7 mouse cellular contexts compared by ENCODE assay signal in the genomic region with DNA sequence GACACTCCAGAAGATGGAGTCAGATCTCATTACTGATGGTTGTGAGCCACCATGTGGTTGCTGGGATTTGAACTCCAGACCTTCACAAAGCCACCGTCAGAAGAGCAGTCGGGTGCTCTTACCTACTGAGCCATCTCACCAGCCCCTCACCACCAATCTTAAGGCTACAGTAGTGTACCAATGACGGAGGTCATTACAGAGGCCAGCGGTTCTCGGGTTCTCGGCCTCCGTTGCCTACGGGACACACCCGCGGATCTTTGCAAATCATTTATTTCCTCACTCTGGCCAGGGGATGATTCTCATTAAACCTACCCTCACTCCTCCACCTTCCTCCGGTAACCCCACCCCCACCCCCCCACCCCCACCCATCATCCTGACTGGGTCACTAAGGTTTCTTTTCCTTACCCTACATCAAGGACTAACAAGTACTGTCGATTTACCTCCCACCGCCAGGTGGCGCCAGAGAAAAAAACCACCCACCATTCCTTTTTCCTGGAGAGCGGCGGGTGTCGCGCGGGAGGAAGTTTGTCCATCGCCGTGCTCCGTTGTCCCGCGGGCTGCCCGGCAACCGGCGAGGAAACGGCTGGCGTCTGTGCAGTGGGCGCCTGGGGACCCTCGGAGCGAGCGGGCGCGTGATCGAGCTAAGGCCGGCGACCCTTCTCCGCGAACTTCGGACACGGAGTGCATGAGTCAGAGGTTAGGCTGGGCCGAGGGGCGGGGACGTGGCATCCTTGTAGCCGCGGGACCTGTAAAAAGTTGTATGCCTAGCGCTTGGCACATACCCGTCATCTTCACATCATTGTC. TPM values are rescaled to one million over a fixed set of nuclear protein-coding genes. Genes with fewer than 3 reads are reported as not detected.
DNase-seq lines count a peak whose midpoint lies in the region; ATAC-seq lines count a peak whose summit lies in the region.

A gene (plus strand): TSS at position 496 of the 804 bp plus-strand sequence.

- peak within 1 kb of the TSS; percentile 71 for H3K4me2 ChIP-seq in intestine, embryonic 15.5 days (replicated peaks)

- H3K9ac ChIP-seq in intestine, embryonic 15.5 days = peak within 1 kb of the TSS; percentile 86

- H3K27ac ChIP-seq in intestine, embryonic 15.5 days = no peak within 1 kb of the TSS
- peak within 1 kb of the TSS; percentile 87 for H3K27ac ChIP-seq in midbrain, embryonic 10.5 days (replicated peaks)

- no peaks in the 10 kb centered on the region for H3K27me3 ChIP-seq in intestine, embryonic 15.5 days (replicated peaks)
- H3K27me3 ChIP-seq in midbrain, embryonic 10.5 days (ENCODE audit: low read depth, poor library complexity, severe bottlenecking) = no peaks in the 10 kb centered on the region

- H3K4me1 ChIP-seq in intestine, embryonic 15.5 days (replicated peaks) = peaks cover 10% of the 10 kb centered on the region
- peaks cover 9% of the 10 kb centered on the region for H3K4me1 ChIP-seq in midbrain, embryonic 10.5 days

- 0 out of 2 replicates have a peak, but pooled peaks cover 4% of the 10 kb centered on the region for H3K36me3 ChIP-seq in intestine, embryonic 15.5 days
- peaks cover 35% of the 10 kb centered on the region for H3K36me3 ChIP-seq in midbrain, embryonic 10.5 days

- ATAC-seq in intestine, embryonic 15.5 days = peak; percentile 88

- WGBS in intestine, embryonic 15.5 days = 3% methylated on average over 49 of the region's 49 CpGs
- 3% methylated on average over 49 of the region's 49 CpGs for WGBS in midbrain, embryonic 10.5 days

- no peaks in the 10 kb centered on the region for H3K9me3 ChIP-seq in intestine, embryonic 15.5 days
- no peaks in the 10 kb centered on the region for H3K9me3 ChIP-seq in midbrain, embryonic 10.5 days (replicated peaks)

- intact Hi-C loops in gastrocnemius, postnatal 36 days (cut with DNase I) = loop anchor here (5.0 kb wide), 1 partner anchor 35 kb away; no protein-coding TSS in a partner anchor
- intact Hi-C loops in left cerebral cortex, postnatal 25 days (cut with DNase I) = no loop called here

- peak within 1 kb of the TSS; percentile 81 for H3K4me3 ChIP-seq in intestine, embryonic 15.5 days (replicated peaks)
- peak within 1 kb of the TSS; percentile 90 for H3K4me3 ChIP-seq in midbrain, embryonic 10.5 days

- peak; percentile 96 to 99 for DNase-seq in adrenal gland, adult 18-20 months (ENCODE audit: low spot score in 2 of 2)
- DNase-seq in embryo, embryonic 11 days = peak; percentile 94
- peak; percentile 93 to 94 for DNase-seq in gastrocnemius, postnatal 36 days
- peak; percentile 92 to 94 for DNase-seq in left cerebral cortex, postnatal 25 days (ENCODE audit: low spot score in 2 of 2)
- DNase-seq in midbrain, embryonic 10.5 days (ENCODE audit: low spot score) = peak; percentile 95
- DNase-seq in right cerebral cortex, postnatal 4 days = peak; percentile 97

RNA-seq across cellular contexts. Expression of the gene that starts here (rescaled TPM):
- total RNA-seq in adrenal gland, adult 18-20 months (2021) = 1 to 10 TPM; 7.1 to 8.5 TPM
- total RNA-seq in gastrocnemius, postnatal 36 days (2021) = 1 to 10 TPM; 2.7 to 2.9 TPM
- polyA plus RNA-seq in intestine, embryonic 15.5 days (2015; fragmentation: Nextera tagmentation; extraction: Ambion mirVana) = 9.2 and 10.5 TPM in 2 replicates
- total RNA-seq in left cerebral cortex, postnatal 25 days (2021) = 10 to 100 TPM; 11.6 to 13.6 TPM
- 19.4 and 22.0 TPM in 2 replicates for polyA plus RNA-seq in midbrain, embryonic 10.5 days (2016; fragmentation: Nextera tagmentation; extraction: Ambion mirVana)
